Mouse (Mus musculus): ENCODE data around the gene Slbp. TPM values are rescaled to one million over a fixed set of nuclear protein-coding genes. Genes with fewer than 3 reads are reported as not detected.

Slbp gene
- total RNA-seq, 2 experiments from 2014 or later = 6.3 to 7.7 TPM

DNA sequence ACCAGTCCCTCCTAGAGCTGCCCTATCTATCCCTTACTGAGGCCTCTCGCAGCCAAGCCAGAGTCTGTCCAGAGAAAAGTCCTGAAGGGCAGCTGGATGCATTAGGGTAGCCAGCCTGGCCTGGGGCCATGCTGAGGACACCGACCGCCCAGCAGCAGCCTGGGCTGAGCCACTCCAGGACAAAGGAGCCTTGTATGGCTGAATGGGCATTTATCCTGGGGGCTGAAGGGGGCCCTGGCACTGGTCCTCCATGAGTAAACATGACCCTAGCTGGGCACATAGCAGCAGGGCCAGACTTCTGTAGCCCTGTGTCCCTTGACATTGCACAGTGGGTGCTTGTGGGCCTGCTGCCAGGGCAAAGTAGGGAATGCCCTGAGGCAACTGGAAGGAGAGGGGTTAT lies 22.1 kb upstream of the Slbp start:
- H3K4me3 ChIP-seq = no peak overlapping the region
- TF ChIP-seq CTCF (IDR thresholded peaks at IDR 0.05) = no peak
- DNase-seq = no peak
- intact Hi-C loops (cut with DNase I) = no loop called here
- no peak overlapping the region for H3K27ac ChIP-seq

GRCm38 (mm10) chr5:33671659-33672058 lies 19.3 kb upstream of the Slbp start:
- H3K27ac ChIP-seq = no peak overlapping the region
- DNase-seq = no peak
- H3K4me3 ChIP-seq = no peak overlapping the region
- intact Hi-C loops (cut with DNase I) = no loop called here
- no peak for TF ChIP-seq CTCF (IDR thresholded peaks at IDR 0.05)

- Histone ChIP-seq H3K27ac (no peak overlapping the region), H3K4me3 (no peak overlapping the region)
- intact Hi-C loops (cut with DNase I) = loop anchor here (5.0 kb wide), 1 partner anchor 276 kb away; no protein-coding TSS in a partner anchor
- TF ChIP-seq CTCF (IDR thresholded peaks at IDR 0.05) = peak; percentile 54
- DNase-seq = no peak
These were observed 15.8 kb upstream of the Slbp start for GRCm38 (mm10) chr5:33668223-33668622.

DNA sequence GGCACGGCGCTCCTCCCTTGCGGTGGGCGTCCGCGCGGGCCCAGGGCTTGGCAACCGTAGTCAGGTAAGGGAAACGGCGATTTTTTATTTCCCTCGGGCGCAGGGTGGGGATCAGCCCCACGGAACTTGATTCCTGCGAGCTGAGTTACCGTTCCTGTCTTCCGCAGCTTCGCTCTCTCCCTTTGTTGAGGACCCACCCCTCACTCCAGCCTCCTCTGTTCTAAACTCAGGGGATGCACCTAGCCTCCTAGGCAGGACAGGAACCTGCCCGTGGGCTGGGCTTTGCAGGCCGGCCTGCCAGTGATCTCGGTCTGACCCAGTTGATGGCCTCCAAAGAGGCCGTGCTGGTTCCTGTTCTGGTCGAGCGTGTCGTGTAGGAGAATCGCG lies 6.3 kb upstream of the Slbp start:
- TF ChIP-seq CTCF (IDR thresholded peaks at IDR 0.05) = no peak
- DNase-seq = no peak
- H3K27ac ChIP-seq = peak overlapping the region; percentile 98
- intact Hi-C loops (cut with DNase I) = no loop called here
- H3K4me3 ChIP-seq = peak overlapping the region; percentile 84

DNA sequence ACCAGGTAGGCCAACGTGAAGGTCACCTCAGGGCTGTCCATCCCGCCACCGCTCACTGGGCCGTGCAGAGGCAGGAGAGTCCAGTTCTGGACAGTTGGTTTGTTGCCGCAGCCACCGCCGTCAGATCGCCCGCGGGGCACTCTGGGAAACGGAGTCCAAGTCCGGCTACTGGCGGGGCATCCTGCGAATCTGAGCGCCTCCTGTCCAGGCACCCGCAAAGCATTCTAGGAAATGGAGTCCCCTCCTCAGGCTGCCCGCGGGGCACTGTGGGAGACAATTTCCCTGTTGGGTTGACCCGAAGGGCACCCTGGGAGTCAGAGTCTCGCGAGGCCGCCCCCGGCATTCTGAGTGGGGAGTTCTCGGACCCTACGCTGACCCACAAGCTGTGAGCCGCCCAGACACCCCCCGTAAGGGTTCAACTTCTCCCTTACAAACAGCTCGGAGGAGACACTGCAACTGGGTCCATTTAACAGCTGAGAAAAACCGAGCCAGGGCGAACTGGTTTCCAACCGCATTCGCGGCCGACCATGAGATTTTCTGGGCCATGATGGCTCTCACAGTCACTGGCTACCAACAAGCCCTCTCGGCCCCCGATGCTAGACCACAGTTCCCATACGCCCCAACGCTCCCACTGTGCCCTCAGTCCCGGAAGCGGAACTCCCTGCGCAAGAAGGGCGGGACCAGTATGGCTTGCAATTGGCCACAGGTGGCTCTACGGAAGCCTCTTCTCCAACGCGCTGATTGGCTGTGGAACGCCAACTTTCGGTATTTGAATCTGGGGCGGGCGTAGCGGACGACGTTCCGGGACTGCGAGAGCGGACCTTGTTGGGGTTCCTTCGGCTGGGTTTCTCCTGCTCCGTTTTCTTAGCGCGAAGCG lies 5.7 kb upstream of the Slbp start, which contains the start of the genes Tacc3 and Tmem129:
TSS of gene Tacc3 (plus strand) at position 342 of the 877 bp plus-strand sequence.
TSS of gene Tmem129 (minus strand) at position 630 of the 877 bp plus-strand sequence.
- H3K27ac ChIP-seq = peak within 1 kb of the TSS; percentile 98
- no peak for TF ChIP-seq CTCF (IDR thresholded peaks at IDR 0.05)
- intact Hi-C loops (cut with DNase I) = no loop called here
- peak within 1 kb of the TSS; percentile 84 for H3K4me3 ChIP-seq
- DNase-seq = peak; percentile 98

- TF ChIP-seq CTCF (IDR thresholded peaks at IDR 0.05) = no peak
These were observed 4.9 kb upstream of the Slbp start for GRCm38 (mm10) chr5:33657251-33657786.

DNA sequence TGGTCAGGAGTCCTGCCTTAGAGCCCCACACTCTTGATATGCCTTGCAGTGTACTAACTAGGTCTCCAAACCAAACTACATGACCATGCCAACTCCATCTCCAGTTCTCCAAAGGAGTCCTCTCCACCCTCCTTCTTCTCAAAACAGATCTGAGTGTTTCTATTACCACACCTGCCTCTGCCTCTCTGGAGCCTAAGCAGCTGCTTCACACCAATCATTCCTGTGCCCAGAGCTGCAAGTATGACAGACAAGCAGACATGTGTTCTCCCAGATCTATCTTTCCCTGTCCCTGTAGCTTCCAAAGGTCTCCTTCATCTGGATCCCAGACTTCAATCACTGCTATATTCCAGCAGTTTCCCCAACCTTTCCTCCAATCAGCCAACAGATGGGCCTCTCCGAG lies 4.4 kb upstream of the Slbp start:
- intact Hi-C loops (cut with DNase I) = no loop called here
- no peak for DNase-seq
- no peak for TF ChIP-seq CTCF (IDR thresholded peaks at IDR 0.05)
- Histone ChIP-seq H3K27ac (peak overlapping the region; percentile 98), H3K4me3 (peak overlapping the region; percentile 84)

More at GRCm38 (mm10) chr5:33657251-33657786, 4.9 kb upstream of the Slbp start:
- Histone ChIP-seq H3K4me3 (peak overlapping the region; percentile 84), H3K27ac (peak overlapping the region; percentile 98)
- DNase-seq = no peak
- intact Hi-C loops (cut with DNase I) = no loop called here

GRCm38 (mm10) chr5:33655251-33655840 lies 3.0 kb upstream of the Slbp start:
- DNase-seq = peak; percentile 26
- no peak for TF ChIP-seq CTCF (IDR thresholded peaks at IDR 0.05)
- intact Hi-C loops (cut with DNase I) = no loop called here
- Histone ChIP-seq H3K27ac (peak overlapping the region; percentile 98), H3K4me3 (peak overlapping the region; percentile 84)

GRCm38 (mm10) chr5:33654424-33654823 lies 2.0 kb upstream of the Slbp start:
- H3K4me3 ChIP-seq = no peak overlapping the region
- no peak for TF ChIP-seq CTCF (IDR thresholded peaks at IDR 0.05)
- intact Hi-C loops (cut with DNase I) = no loop called here
- no peak overlapping the region for H3K27ac ChIP-seq
- DNase-seq = peak; percentile 30

- TF ChIP-seq CTCF (IDR thresholded peaks at IDR 0.05) = no peak
- Histone ChIP-seq H3K4me3 (peak overlapping the region; percentile 94), H3K27ac (peak overlapping the region; percentile 97)
- DNase-seq = no peak
- intact Hi-C loops (cut with DNase I) = no loop called here
These were observed 404 bp upstream of the Slbp start for GRCm38 (mm10) chr5:33652783-33653173.

DNA sequence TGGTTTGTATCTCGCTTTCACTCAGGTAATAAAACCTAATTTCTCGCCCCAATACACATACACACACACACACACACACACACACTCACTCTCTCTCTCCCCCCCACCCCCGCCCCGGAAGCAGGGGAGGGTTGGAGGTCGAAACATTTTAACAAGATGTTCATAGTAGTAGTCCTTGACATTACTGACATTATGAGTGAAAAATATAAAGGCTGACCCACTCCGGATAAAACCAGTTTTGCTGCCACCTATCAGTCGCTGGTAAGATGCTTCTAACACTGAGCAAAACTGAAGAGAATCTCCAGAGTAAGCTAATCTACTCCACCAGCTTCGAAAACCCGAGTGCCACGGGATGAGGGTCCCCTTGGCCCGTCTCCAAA lies 843 bp downstream of the Slbp start:
- intact Hi-C loops (cut with DNase I) = no loop called here

GRCm38 (mm10) chr5:33651017-33651416 lies 1.4 kb downstream of the Slbp start:
- H3K4me3 ChIP-seq = peak overlapping the region; percentile 94
- no peak for DNase-seq
- intact Hi-C loops (cut with DNase I) = no loop called here
- H3K27ac ChIP-seq = peak overlapping the region; percentile 97
- no peak for TF ChIP-seq CTCF (IDR thresholded peaks at IDR 0.05)

More for the DNA sequence above, 843 bp downstream of the Slbp start:
- DNase-seq = no peak
- TF ChIP-seq CTCF (IDR thresholded peaks at IDR 0.05) = no peak; the same call in 1 of the 2 replicates
- Histone ChIP-seq H3K4me3 (peak overlapping the region; percentile 94), H3K27ac (peak overlapping the region; percentile 97)

DNA sequence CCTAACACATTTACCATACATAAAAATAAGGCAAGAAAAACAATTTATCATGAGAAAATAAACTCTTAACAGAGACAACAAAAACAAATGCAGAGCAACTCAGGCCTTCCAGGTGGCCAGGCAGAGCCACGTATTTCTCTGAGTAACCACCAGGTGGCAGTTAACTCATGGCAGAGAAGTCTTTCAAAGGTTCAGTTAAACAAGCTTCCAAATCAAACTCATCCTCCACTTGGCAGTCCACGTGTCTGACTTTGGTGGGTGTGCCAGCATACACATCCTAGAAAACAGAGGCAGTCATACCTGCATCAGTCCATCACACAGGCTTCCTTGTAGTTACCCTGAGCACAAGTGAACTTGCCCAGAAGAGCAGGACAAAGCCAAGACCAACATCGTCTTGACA lies 11.7 kb downstream of the Slbp start:
- Histone ChIP-seq H3K4me3 (no peak overlapping the region), H3K27ac (peak overlapping the region; percentile 9)
- peak; percentile 89 for TF ChIP-seq CTCF (IDR thresholded peaks at IDR 0.05)
- DNase-seq = peak; percentile 58
- intact Hi-C loops (cut with DNase I) = no loop called here
